Mouse (Mus musculus) liver, embryonic 14 days (tissue): Measurements from ENCODE around the gene Ercc1. TPM values are rescaled to one million over a fixed set of nuclear protein-coding genes. Genes with fewer than 3 reads are reported as not detected.

ENCODE experiments used
- polyA plus RNA-seq: library from polyadenylated mRNA; depleted of rRNA; stranded (reverse); fragments of >200 nt; gene quantifications from 2 replicates; pipeline ENCODE4 v1.2.3, GENCODE M21; 2012; rRNA removed

The Ercc1 gene
- 8.6 and 9.6 TPM in 2 replicates for polyA plus RNA-seq

DNA sequence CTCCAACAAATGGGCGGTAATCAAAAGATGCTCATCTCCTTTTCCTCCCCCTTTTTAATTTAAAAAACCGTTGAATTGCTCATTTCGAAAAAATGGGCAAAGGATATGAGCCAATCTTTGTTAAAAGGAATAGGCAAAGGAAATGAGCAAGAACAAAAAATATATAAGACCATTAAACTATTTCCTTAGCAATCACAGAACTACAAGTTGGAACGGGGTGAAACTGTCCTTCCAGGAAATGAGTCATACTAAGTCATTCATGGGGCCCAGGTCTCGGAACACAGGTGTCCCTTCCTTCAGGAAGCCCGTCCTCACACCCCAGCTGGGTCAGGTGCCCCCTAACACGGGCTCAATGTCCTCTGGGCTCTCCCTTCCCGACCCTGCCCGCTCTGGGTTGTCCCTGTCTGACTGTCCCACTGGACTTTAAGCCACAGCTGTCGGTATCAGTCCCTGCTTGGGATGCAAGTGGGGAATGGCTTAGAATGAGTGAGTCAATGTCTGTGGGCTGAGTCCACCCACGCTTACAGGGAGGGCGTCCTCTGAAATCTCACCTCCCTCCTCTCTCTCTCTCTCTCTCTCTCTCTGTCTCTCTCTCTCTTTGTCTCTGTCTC, at the start of gene Ercc1:
Gene Ercc1, plus strand, starts transcription at position 542 of the 611 bp plus-strand sequence.

DNA sequence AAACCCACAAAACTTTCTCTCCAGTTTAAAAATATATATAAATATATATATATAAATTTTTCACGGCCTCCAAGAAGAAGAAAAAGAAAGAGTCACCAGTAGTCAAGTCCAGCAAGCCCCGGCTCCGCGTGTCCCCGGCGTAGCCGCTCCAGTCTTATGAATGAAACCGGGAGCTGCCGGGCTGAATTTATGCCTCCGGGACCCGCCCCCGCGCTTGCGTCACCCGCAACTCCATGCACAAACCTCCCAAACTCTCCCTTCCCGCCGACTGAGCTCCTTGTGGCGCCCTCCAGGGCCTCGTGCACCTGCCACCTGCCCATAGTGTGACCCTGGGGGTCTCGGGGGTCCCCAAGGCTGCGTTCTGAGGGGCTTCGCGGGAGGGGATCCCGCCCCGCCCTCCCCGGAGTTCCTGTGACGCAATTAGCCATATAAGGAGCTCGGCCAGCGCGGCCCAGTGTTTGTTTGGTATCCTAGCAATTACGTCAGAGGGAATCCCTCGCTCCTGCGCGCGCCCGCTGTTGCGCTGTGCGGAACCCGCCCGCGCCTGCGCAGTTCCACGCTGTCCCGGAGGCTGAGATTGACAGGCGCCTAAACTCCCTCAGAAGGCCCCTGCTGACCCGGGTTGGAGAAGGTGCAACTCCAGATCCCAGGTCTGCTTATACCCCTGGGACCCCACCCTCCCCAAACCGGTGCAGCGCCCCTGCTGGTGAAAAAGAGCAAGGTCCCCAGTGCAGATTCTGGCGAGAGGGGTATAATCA, 34.5 kb upstream of the Ercc1 start, which contains the start of gene Fosb:
Gene Fosb, minus strand, starts transcription at position 168 of the 758 bp plus-strand sequence.

DNA sequence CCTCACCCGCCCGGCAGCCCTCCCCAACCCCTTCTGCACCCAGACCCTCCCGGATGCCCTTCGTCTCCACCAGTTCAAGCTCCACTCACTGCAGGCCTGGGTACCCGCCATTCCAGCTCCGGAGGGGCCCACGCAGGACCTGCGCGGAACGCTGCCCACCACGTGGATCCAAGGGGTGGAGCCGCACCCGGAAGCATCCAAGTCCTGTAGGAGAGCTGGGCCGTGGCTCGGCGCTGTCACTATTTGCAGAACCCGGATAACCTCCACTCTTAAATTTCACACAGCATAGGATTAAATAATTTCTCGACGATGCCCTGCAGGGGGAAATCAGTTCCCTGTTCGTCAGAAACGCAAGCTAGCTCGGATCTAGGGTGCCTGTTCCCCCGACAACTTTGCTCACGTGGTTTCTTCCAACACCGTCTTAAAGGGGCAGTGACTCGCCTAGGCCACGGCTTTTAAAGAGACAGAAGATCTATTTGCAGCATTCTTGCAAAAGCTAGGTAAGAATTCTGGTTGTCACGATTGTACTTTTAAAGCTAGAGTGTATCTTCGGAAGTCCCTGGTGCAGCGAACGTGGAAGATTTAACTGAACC, 14.8 kb downstream of the Ercc1 start, which contains the start of the genes Cd3eap and Ppp1r13l:
Gene Cd3eap, minus strand, starts transcription at position 185 of the 593 bp plus-strand sequence.
Gene Ppp1r13l, plus strand, starts transcription at position 451 of the 593 bp plus-strand sequence.

DNA sequence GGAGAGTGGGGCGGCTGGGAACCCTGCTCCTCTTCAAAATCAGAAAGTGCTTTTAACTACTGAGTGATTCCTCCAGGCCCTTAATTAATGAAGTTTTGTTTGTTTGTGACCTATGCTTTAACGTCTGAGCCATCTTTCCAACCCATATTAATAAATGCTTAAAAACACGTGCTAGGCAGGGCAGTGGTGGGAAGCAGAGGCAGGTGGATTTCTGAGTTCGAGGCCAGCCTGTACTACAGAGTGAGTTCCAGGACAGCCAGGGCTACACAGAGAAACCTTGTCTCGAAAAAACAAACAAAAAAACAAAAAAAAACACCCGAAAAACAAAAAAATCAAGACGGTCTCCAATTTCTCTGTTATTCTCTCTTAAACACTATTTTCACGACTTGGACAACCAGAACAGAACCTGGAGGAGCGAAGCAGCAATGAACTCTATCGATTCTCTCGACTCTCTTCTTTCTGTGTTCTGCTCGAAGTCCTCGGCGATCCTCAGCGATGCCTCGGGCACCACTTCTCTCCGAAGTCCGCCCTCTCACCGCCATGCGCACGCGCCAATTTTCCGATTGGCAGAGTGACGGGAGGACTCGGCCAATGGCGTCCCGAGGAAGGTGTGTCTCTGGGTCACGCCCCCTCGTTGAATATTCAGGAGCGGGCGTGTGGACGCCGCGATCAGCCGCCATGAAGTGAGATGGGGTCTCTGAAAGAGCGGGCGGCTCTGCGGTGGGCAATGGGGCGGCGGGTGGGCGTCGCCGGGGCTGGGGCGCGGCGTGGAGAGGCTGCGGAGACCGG, 37.0 kb downstream of the Ercc1 start, which contains the start of gene Ercc2:
Gene Ercc2, plus strand, starts transcription at position 634 of the 789 bp plus-strand sequence.

DNA sequence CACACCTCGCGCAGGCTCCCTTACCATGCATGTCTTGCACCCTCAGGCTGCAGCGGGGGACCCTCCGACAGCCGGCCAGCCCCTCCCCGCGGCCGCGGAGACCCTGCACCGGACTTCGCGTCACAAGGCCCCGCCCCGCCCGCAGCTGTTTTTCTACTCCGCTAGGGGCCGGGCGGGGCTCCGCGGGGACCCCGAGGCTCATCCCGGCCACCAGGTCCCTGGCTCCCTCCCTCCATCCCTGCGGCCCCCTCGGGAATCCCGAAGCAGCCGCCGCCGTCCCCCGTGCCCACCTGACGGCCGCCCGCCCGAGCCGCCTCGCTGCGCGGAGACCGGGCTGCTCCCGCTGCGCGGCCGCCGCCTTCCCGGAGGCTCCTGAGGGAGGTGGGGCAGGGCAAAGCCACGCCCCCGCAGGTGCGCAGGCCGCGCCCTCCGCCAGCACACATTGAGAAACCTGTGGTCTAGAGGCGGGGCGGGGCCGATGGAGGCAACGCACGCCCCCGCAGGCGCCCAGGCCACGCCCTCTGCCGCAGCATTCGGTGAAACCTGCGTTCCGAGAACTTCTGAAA, 59.2 kb downstream of the Ercc1 start, which contains the start of gene Klc3:
Gene Klc3, minus strand, starts transcription at position 374 of the 566 bp plus-strand sequence.

DNA sequence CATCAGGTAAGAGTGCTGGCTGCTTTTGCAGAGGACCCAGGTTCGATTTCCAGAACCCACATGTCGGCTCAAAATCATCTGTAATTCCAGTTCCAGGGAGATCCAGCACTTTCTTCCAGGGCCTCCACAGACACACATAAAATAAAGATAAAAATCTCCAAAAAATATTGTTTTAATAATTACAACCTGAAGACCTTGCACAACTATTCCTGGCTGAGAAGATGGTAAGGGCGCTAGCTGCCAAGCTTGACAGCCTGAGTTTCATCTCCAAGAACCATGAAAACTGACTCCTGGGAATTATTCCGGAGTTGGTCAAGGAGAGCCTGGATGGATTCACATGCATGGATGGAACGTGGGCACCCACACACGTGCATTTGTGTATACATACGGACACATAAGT, 59.9 kb downstream of the Ercc1 start, which contains the start of gene Ckm:
Gene Ckm, plus strand, starts transcription at position 301 of the 400 bp plus-strand sequence.

Other genes starting within 250 kb of the Ercc1 start
- gene Gm4969, start 226.4 kb upstream of the Ercc1 start, polyA plus RNA-seq, result 0.15 and 0.22 TPM in 2 replicates
- 2.0 and 2.3 TPM in 2 replicates for gene Fbxo46, start 224.9 kb upstream of the Ercc1 start, polyA plus RNA-seq
- 2.0 and 2.1 TPM in 2 replicates for gene Qpctl, start 195.5 kb upstream of the Ercc1 start, polyA plus RNA-seq
- gene Snrpd2, start 195.1 kb upstream of the Ercc1 start, polyA plus RNA-seq, result 71.6 and 72.1 TPM in 2 replicates
- 0.14 and 0.16 TPM in 2 replicates for gene Gipr, start 178.7 kb upstream of the Ercc1 start, polyA plus RNA-seq
- gene Eml2, start 168.4 kb upstream of the Ercc1 start, polyA plus RNA-seq, result 6.7 and 7.0 TPM in 2 replicates
- gene Gpr4, start 132.2 kb upstream of the Ercc1 start, polyA plus RNA-seq, result 0.33 TPM in 2 replicates
- 8.3 and 8.6 TPM in 2 replicates for gene Opa3, start 116.4 kb upstream of the Ercc1 start, polyA plus RNA-seq
- gene Vasp, start 73.0 kb upstream of the Ercc1 start, polyA plus RNA-seq, result 35.5 and 39.5 TPM in 2 replicates
- 0.03 TPM in 1 of 2 replicates, not detected in the other for gene Ppm1n, start 64.7 kb upstream of the Ercc1 start, polyA plus RNA-seq
- gene Rtn2, start 62.2 kb upstream of the Ercc1 start, polyA plus RNA-seq, result 2.9 and 3.9 TPM in 2 replicates
- 0.06 and 0.07 TPM in 2 replicates for gene Fosb, start 34.7 kb upstream of the Ercc1 start, polyA plus RNA-seq
- gene Cd3eap, start 14.7 kb downstream of the Ercc1 start, polyA plus RNA-seq, result 7.3 and 7.5 TPM in 2 replicates
- gene Ppp1r13l, start 15.0 kb downstream of the Ercc1 start, polyA plus RNA-seq, result 1.7 and 1.9 TPM in 2 replicates
- 9.9 and 11.5 TPM in 2 replicates for gene Ercc2, start 37.2 kb downstream of the Ercc1 start, polyA plus RNA-seq
- 0.16 and 0.23 TPM in 2 replicates for gene Klc3, start 59.3 kb downstream of the Ercc1 start, polyA plus RNA-seq
- 0.14 and 5.3 TPM in 2 replicates for gene Ckm, start 60.0 kb downstream of the Ercc1 start, polyA plus RNA-seq
- 2.2 and 2.6 TPM in 2 replicates for gene Mark4, start 114.0 kb downstream of the Ercc1 start, polyA plus RNA-seq
- 1.7 and 1.9 TPM in 2 replicates for gene Exoc3l2, start 118.6 kb downstream of the Ercc1 start, polyA plus RNA-seq
- 1.8 and 2.1 TPM in 2 replicates for gene Bloc1s3, start 163.6 kb downstream of the Ercc1 start, polyA plus RNA-seq
- gene Trappc6a, start 163.6 kb downstream of the Ercc1 start, polyA plus RNA-seq, result 19.8 and 25.1 TPM in 2 replicates
- gene Nkpd1, start 173.1 kb downstream of the Ercc1 start, polyA plus RNA-seq, result 0.03 TPM in 2 replicates
- gene Ppp1r37, start 218.3 kb downstream of the Ercc1 start, polyA plus RNA-seq, result 17.7 and 19.6 TPM in 2 replicates
- 0.66 and 0.83 TPM in 2 replicates for gene Zfp296, start 232.5 kb downstream of the Ercc1 start, polyA plus RNA-seq
- 29.5 and 35.4 TPM in 2 replicates for gene Gemin7, start 232.8 kb downstream of the Ercc1 start, polyA plus RNA-seq